Mouse (Mus musculus) brain, embryonic 14.5 days (tissue): ENCODE results near the gene Reg4. TPM values are rescaled to one million over a fixed set of nuclear protein-coding genes. Genes with fewer than 3 reads are reported as not detected.

Experiments used
- DNase-seq: peaks from one replicate; pipeline ENCODE4 v3.0.0-alpha.2; 2011; ENCODE audit warnings: low read depth
- CTCF ChIP-seq: fragments of 200-500 bp; IDR thresholded peaks from 2 replicates; pipeline ENCODE4 v1.5.1; 2012; ENCODE audit warnings: inconsistent platforms, mild to moderate bottlenecking, moderate library complexity, borderline replicate concordance; ENCODE audit not compliant: insufficient read depth, insufficient read length; ENCODE audit errors: extremely low read depth
- POLR2A ChIP-seq: fragments of 200-500 bp; IDR thresholded peaks from 2 replicates; pipeline ENCODE4 v1.6.1; 2012; ENCODE audit warnings: mild to moderate bottlenecking, inconsistent platforms, borderline replicate concordance; ENCODE audit not compliant: poor library complexity, insufficient read depth, insufficient read length, severe bottlenecking; ENCODE audit errors: extremely low read depth
- polyA plus RNA-seq: library from polyadenylated mRNA; depleted of rRNA; stranded (reverse); fragments of >200 nt; gene quantifications from 2 replicates; pipeline ENCODE4 v1.2.3, GENCODE M21; 2012; rRNA removed

Gene Reg4
- polyA plus RNA-seq, 1 experiment: not detected

GRCm38 (mm10) chr3:98267249-98267651 is 45.3 kb downstream of the Reg4 start:
- no peak for TF ChIP-seq CTCF
- TF ChIP-seq POLR2A: no peak
- DNase-seq: peak; percentile 72

GRCm38 (mm10) chr3:98273623-98274398 is 51.9 kb downstream of the Reg4 start:
- peak; percentile 62 for DNase-seq
- no peak for TF ChIP-seq CTCF
- TF ChIP-seq POLR2A: no peak

GRCm38 (mm10) chr3:98279682-98280081 is 57.7 kb downstream of the Reg4 start:
- no peak for TF ChIP-seq CTCF
- TF ChIP-seq POLR2A: no peak
- no peak for DNase-seq

GRCm38 (mm10) chr3:98280204-98280932 is 58.4 kb downstream of the Reg4 start, which contains the start of gene Hmgcs2:
TSS of gene Hmgcs2 (plus strand) at chr3:98280435.
- TF ChIP-seq POLR2A: no peak
- no peak for TF ChIP-seq CTCF
- DNase-seq: peak; percentile 33

GRCm38 (mm10) chr3:98280933-98281678 is 59.1 kb downstream of the Reg4 start:
- DNase-seq: peak; percentile 84
- TF ChIP-seq CTCF: peak; percentile 99
- TF ChIP-seq POLR2A: no peak

- no peak for TF ChIP-seq POLR2A
- TF ChIP-seq CTCF: no peak
These were observed 60.5 kb downstream of the Reg4 start for GRCm38 (mm10) chr3:98282422-98282821.

GRCm38 (mm10) chr3:98283205-98283604 is 61.2 kb downstream of the Reg4 start:
- TF ChIP-seq POLR2A (no peak), CTCF (no peak)
- DNase-seq: no peak

More at GRCm38 (mm10) chr3:98282422-98282821, 60.5 kb downstream of the Reg4 start:
- no peak for DNase-seq

Other genes starting within 250 kb of the Reg4 start
- 15.5 and 18.2 TPM in 2 replicates for gene Notch2, start 208.6 kb upstream of the Reg4 start, polyA plus RNA-seq
- gene Adam30, start 61.5 kb upstream of the Reg4 start, polyA plus RNA-seq: not detected in 2 replicates
- gene Hmgcs2, start 58.3 kb downstream of the Reg4 start, polyA plus RNA-seq: 5.3 and 9.4 TPM in 2 replicates
- gene Phgdh, start 117.8 kb downstream of the Reg4 start, polyA plus RNA-seq: 119 and 137 TPM in 2 replicates
- gene Zfp697, start 160.3 kb downstream of the Reg4 start, polyA plus RNA-seq: 16.6 and 27.2 TPM in 2 replicates
- not detected in 2 replicates for gene Gm4450, start 235.0 kb downstream of the Reg4 start, polyA plus RNA-seq